Mouse (Mus musculus): ENCODE results near the gene Tyms.

GRCm38 (mm10) chr5:30107611-30108041, 34.2 kb upstream of the Tyms start:
- TF ChIP-seq CTCF (IDR thresholded peaks at IDR 0.05; ENCODE audit: low read depth, low read length) (no peak), POLR2A (IDR thresholded peaks at IDR 0.05; ENCODE audit: insufficient read depth, low read length) (no peak), EP300 (IDR thresholded peaks at IDR 0.05; ENCODE audit: insufficient read depth, low read depth, low read length) (no peak)
